Comparison of ENCODE assay signal across 9 mouse cellular contexts in genomic region chr1:40600394-40601327, GRCm38 (mm10). TPM values are rescaled to one million over a fixed set of nuclear protein-coding genes. Genes with fewer than 3 reads are reported as not detected.
A peak's percentile ranks its signal among the peaks of the same experiment; 100 is the strongest.
DNase-seq lines count a peak whose midpoint lies in the region; ATAC-seq and TF ChIP-seq lines count a peak whose summit lies in the region.
"Had no signal": no experiment of that assay in that cellular context is flagged by ENCODE, and none has a peak within 500 bp of the region (broad histone marks: within the 10 kb centered on the region; RNA-seq: fewer than 3 reads in every experiment).

No protein-coding gene starts in this region.

- H3K27me3 ChIP-seq in heart, embryonic 15.5 days: no peaks in the 10 kb centered on the region
- H3K27me3 ChIP-seq in midbrain, embryonic 13.5 days: no peaks in the 10 kb centered on the region
- H3K27me3 ChIP-seq: liver, embryonic 15.5 days had no signal

- H3K9ac ChIP-seq in heart, embryonic 15.5 days: no peak overlapping the region
- H3K9ac ChIP-seq in midbrain, embryonic 13.5 days (replicated peaks): no peak overlapping the region
- H3K9ac ChIP-seq: liver, embryonic 15.5 days had no signal

- DNase-seq in gastrocnemius, adult 18-20 months (ENCODE audit: low spot score): peak; percentile 22
- DNase-seq in gastrocnemius, adult 8-10 months (ENCODE audit: low spot score in 2 of 2): no peak
- peak; percentile 11 for DNase-seq in lung, postnatal 25 days (ENCODE audit: low spot score)
- DNase-seq in cerebellum, postnatal 25 days: no peak
- DNase-seq in spleen, postnatal 14 days (ENCODE audit: low spot score in 2 of 2): no peak

- peaks cover 14% of the 10 kb centered on the region for H3K4me1 ChIP-seq in bone marrow macrophage, adult 2 months (ENCODE audit: control insufficient read depth, insufficient read depth, low read length)
- H3K4me1 ChIP-seq in heart, embryonic 15.5 days (replicated peaks): no peaks in the 10 kb centered on the region
- no peaks in the 10 kb centered on the region for H3K4me1 ChIP-seq in midbrain, embryonic 13.5 days (replicated peaks)
- H3K4me1 ChIP-seq: liver, embryonic 15.5 days had no signal

- H3K27ac ChIP-seq in bone marrow macrophage, adult 2 months (ENCODE audit: insufficient read depth, low read depth, low read length): peak overlapping the region; percentile 51
- no peak overlapping the region; the same call in 1 of the 2 replicates for H3K27ac ChIP-seq in heart, embryonic 15.5 days
- no peak overlapping the region for H3K27ac ChIP-seq in midbrain, embryonic 13.5 days
- H3K27ac ChIP-seq: liver, embryonic 15.5 days had no signal

- no peaks in the 10 kb centered on the region for H3K9me3 ChIP-seq in heart, embryonic 15.5 days (replicated peaks)
- H3K9me3 ChIP-seq in midbrain, embryonic 13.5 days: no peaks in the 10 kb centered on the region
- H3K9me3 ChIP-seq: liver, embryonic 15.5 days had no signal

- H3K4me3 ChIP-seq in bone marrow macrophage, adult 2 months (ENCODE audit: insufficient read depth, low read length): peak overlapping the region; percentile 41
- H3K4me3 ChIP-seq in heart, embryonic 15.5 days: peak overlapping the region; percentile 5; the same call in 1 of the 2 replicates
- H3K4me3 ChIP-seq in midbrain, embryonic 13.5 days (replicated peaks): no peak overlapping the region
- H3K4me3 ChIP-seq: liver, embryonic 15.5 days had no signal

- H3K36me3 ChIP-seq in heart, embryonic 15.5 days: no peaks in the 10 kb centered on the region
- no peaks in the 10 kb centered on the region for H3K36me3 ChIP-seq in midbrain, embryonic 13.5 days
- H3K36me3 ChIP-seq: liver, embryonic 15.5 days had no signal

- no peak for TF ChIP-seq CTCF in bone marrow macrophage, adult 2 months (IDR thresholded peaks at IDR 0.05; ENCODE audit: low read depth, low read length)

- ATAC-seq in heart, embryonic 15.5 days (replicated peaks; ENCODE audit: insufficient number of reproducible peaks, insufficient read depth, low FRiP score, low read depth): no peak
- no peak for ATAC-seq in midbrain, embryonic 13.5 days

- no peak for TF ChIP-seq POLR2A in bone marrow macrophage, adult 2 months (IDR thresholded peaks at IDR 0.05; ENCODE audit: borderline replicate concordance, low read depth, low read length)

- H3K4me2 ChIP-seq in heart, embryonic 15.5 days: peak overlapping the region; percentile 26
- no peak overlapping the region for H3K4me2 ChIP-seq in midbrain, embryonic 13.5 days (replicated peaks)
- H3K4me2 ChIP-seq: liver, embryonic 15.5 days had no signal

- 61% methylated on average over 25 of the region's 25 CpGs for WGBS in heart, embryonic 15.5 days
- WGBS in midbrain, embryonic 13.5 days: 92% methylated on average over 25 of the region's 25 CpGs

RNA-seq across cellular contexts. Expression of gene Slc9a4, which starts 20.8 kb away (rescaled TPM):
- total RNA-seq in gastrocnemius, adult 18-20 months (2021): under 1 TPM; 0.30 to 0.59 TPM
- under 1 TPM; 0.12 to 0.82 (median 0.57) TPM for total RNA-seq in gastrocnemius, adult 8-10 months (2022)
- polyA plus RNA-seq in bone marrow macrophage, adult 2 months (2012; ENCODE audit: insufficient read depth, insufficient read length, missing spikeins): 0.52 and 0.83 TPM in 2 replicates
- not detected in 2 replicates for polyA plus RNA-seq in heart, embryonic 15.5 days (2015; fragmentation: Nextera tagmentation; extraction: Ambion mirVana)
- not detected in 2 replicates for polyA plus RNA-seq in midbrain, embryonic 13.5 days (2015; fragmentation: Nextera tagmentation; extraction: Ambion mirVana)
- polyA plus RNA-seq: liver, embryonic 15.5 days had no signal

Comparison
In these comparisons a context has a peak if more than half of its experiments do, and no peak if none do; other contexts are left out.
1. DNase-seq: peak in gastrocnemius, adult 18-20 months (single experiment) and lung, postnatal 25 days (single experiment); none in gastrocnemius, adult 8-10 months (0 of 2), cerebellum, postnatal 25 days (0 of 2) and spleen, postnatal 14 days (0 of 2).